Mouse (Mus musculus): ENCODE data around the gene Paqr8.

Gene Paqr8

DNA sequence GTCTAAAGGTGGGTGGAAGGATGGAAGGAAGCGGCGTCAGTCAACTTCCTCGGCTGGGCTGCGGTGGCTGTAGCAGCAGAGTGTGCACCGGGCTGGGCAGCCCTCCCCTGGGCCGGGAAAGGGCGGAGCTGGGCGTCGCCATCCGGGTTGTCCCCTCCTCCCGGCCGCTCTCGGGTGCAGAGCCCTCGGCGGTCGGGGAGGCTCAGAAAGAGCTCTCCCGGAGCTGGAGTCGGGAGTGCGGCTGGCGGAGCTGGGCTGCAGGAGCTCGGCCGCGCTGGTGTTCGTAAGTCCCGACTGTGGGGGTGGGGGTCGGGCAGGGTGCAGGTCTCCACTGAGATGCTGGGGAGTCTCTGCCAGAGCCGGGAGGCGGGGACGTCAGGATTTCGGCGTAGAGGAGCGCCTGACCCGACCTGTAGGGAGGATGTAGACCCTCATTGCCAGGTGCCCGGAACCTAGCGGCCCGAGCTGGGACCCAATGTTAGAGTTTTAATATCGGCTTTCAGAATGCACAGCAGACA, at the start of gene Paqr8:
Gene Paqr8, plus strand, starts transcription at position 203 of the 518 bp plus-strand sequence.
- DNase-seq = peak; percentile 91

DNA sequence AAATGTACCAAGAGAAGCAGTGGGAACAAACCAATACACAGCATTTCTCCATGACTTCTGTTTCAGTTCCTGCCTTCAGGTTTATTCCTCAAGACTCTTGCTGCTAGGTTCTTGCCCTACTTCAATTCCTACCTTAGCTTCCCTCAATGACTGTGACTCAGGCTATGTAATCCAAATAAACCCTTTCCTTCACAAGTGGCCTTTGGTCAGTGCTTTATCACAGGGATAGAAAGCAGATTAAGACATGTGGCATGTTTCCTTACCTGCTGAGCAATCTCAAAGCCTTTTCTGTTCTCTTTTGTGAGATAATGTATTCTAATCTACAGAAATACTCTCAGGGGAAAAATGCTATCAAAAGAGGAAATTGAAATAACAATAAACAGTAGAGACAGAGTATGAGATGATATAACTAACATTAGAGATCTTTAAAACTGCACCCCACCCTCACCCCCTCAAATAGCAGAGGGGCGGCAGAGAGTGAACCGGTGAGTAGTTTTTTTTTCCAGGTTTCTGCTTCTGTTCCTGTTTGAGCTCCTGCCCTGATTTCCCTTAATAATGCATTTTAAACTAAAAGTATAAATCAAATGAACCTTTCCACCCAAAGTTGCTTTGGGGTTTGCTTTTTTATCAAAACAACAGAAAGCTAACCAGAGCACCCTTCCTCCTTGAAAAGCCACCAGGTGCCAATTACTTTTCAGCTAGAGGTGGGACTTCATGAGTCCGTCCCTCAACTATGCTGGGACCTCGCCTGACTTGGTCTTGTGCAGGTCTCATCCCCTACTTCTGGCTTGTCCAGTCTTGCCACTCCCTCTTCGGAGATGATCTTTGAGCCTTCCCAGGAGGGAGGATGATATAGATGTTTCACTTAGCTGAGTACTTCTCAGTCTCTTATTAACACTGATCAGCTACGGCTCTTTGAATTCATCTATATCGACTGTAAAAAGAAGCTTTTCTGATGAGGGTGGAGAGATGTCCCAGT, 33.2 kb upstream of the Paqr8 start:
- DNase-seq = no peak

DNA sequence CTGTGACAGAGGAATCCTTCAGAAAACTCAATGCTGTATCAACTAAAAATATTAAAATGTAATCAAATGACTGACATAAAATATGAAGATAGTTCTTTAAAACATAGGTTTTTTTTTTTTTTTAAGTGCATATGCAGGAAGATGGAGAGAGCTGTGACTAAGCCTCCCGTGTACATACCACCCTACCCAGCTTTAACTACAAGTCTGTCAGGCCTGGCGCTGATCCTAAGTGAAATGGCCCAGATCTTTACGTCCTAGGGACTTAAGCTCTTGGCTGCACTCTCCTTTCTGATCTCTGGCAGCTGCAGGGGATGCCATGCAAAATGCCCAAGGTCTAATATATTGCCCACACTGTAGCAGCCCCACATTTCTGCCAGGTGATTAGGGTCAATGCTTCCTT, 29.6 kb upstream of the Paqr8 start:
- no peak for DNase-seq

DNA sequence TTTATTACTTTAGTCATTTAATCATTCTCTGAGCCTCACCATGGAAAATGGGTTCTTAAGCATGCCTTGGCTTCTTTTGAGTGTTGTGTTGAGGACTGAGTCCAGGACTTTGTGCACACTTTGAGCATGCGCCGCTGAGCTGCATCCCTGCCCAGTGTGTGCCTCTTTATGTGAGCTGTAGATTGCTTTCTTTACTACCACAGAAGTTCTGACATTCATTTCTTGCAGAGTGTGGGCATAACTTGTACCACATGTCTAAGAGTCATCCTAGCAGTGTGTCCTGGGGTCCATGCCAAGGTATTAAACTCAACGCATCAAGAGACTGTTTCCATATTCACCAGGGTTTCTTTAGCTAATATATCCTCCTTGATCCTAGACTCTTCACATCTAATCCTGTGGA, 28.5 kb upstream of the Paqr8 start:
- DNase-seq = no peak

DNA sequence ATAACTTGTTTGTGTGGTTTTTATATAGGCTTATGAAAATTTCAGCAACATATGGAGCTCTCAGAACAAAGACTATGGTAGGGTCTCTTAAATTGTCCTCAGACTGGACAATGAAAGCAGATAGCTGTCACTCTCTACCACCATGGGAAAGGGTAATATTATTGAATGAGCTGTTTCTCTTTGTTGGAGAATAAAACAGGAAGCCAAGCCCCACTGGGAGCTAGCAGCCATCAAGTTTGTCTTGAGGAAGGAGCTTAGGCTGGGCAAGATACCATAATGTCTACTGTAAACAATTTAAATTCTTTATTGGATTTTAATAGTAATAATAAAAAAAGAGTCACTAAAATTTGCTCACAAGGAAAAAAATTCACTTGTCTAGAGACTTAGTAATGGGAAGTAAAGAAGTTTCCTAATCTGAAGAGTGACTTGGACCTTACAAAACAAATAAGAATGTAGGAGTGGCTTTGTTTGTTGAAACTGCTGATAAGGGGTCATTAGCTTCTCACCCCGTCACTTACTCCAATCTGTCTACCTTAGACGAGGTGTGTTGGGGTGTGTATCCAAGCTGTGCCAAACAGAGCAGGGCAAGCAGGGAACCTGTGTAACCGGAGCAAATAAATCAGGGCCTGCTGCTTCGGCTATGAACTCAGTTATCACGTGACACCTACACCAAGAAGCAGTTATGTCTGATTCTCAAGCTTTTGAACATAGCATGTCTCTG, 26.8 kb upstream of the Paqr8 start:
- peak; percentile 71 for DNase-seq

DNA sequence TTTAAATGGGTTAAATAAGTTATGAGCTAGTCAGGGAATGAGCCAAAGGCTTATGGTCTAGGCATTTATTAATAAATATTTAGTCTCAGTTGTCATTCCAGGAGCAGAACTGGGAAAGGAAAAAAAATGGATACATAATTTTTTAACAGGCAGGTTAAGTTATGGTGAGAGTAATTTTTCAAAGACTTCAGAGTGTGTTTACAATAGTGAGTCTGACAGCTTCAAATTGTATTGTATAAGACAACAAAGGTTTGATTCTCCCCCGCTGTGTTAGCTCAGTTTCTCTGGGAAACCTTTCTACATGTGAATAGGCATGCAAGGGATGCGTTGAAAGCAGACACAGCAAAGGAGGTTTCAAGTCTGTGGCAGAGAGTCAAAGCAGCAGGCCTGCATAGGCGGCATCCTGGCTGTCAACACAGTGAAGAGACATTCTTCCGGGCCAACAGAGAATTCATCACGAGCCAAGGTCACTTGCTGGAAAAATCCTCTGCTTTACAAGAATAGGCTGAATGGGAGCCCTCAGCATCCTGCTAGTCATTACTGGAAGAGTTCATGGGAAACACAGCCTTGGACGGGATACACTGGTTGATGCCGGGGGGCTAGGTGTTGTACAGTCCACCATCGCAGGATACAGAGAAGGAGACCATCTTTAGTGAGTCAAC, 23.0 kb upstream of the Paqr8 start:
- DNase-seq = no peak

DNA sequence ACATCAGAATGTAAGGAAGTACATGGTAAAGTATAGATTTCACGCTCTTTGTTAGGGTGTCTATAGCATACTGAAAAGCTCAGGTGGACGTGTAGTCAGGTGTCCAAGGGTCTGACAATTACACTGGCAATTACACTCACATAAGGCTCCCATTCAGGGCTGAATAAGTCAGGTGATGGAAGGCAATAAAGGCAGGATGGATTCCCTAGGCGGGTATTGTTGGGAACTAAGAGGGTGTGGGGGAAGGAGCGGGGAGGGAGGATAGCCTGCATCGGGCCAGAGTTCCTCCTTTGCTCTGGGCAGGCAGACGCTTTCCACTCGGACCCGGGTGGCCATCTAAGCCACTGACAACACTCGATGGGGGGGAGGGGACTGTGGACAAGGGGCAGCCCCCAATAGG, 22.4 kb upstream of the Paqr8 start:
- no peak for DNase-seq

DNA sequence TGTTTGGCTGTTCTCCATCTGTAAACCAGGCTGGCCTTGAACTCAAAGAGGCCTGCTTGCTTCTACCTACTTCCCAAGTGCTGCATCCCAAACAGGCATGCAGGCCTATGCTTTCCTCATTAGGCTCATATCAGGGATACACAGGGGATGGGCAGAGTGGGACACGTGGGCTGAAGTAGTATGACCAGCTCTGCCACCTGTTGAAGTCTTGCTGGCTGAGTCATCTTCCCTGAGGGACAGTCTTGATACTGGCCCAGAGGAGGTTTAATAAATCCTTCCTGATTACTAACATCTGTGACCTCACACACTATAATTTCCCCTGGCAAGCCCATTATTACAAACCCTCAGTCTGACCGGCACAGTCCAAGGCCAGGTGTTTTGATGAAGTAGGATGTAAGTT, 19.5 kb upstream of the Paqr8 start:
- no peak for DNase-seq

DNA sequence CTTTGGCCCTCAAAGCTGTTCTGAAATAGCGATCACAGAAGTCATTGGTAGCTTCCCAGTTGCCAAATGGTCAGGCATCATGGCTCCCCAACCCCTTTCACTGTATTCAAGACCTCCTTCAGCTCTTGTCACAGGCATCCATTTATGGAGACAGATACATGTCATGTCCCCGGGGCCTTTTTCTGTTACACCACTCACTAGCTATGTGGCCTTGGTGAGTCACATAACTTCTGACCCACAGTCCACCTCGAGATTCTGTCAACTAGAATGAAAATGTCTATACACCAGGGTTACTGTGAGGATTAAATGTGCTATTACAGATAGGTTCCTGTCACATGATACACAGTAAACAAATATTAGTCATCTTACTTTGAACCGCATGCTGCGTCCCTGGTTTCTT, 17.9 kb upstream of the Paqr8 start:
- no peak for DNase-seq

DNA sequence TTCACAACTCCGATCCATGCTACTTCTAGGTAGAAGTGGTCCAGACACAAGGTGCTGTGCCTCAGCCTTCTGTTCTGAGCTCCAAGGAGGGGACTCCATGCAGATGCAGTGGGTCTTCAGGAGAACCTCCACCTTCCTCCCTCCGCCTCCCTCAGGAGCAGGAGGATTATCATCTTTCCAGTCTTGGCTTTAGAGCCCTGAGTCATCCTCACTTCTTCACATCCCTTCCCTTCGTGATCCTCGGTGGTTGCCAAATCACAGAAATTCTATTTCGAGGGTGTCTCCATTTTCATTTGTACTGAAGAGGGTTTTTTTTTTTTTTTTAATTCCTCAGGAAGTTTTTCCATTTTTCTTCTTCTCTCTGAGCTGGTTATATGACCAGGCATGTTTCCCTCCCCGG, 16.3 kb upstream of the Paqr8 start:
- DNase-seq = no peak

DNA sequence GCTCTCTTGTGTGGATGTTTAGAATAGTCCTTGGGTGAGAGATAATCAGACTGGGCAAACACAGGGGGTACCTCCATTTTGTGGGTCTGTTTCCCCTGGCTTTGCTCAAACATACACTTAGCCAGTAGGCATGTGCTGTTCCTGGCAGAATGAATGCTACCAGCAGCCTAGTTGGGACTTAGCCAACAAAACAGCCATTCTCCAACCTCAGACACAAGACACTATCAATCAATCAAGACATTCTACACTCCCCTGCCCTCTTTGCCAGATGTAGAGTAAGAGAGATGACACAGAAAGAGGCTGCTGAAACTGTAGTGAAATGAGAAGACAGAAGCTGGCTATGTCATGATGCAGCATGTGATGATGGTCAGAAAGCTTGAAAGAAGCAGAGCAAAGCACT, 13.1 kb upstream of the Paqr8 start:
- DNase-seq = no peak

DNA sequence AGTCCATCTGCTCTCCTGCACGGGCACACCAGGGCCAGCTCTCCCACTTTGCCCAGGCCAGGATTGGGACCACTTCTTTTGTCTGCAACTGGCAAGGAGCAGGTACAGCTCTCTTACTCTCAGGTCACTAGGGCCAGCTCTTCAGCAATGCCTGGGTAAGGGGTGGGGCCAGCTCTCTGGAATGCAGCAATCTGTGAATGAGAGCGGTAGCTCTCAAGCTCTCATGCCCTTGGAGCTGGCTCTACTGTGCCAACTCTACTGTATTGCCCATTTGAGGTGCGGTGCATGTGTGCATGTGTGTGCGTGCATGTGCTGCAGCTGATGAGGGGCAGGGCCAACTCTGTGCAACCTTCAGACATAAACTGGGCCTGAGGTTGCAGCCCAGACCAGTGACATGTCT, 11.0 kb upstream of the Paqr8 start:
- peak; percentile 78 for DNase-seq

DNA sequence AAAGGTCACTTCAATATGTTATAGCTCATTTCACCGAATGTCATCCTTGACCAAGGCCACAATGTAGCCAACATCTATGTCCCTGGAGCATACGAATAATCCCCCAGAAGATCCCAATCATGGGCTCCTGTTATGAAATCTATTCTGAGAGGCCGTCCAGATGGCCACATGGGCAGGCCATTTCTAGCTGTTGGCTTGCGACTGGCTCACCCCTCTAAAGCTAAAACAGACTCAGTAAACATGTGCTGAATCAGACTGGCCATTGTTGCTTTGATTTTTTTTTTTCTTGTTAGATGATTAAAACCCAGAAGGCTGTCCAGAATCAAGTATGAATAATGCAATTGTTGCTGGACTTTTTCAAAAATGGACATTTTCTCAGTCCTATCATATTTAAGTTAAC, 7.3 kb upstream of the Paqr8 start:
- DNase-seq = no peak

DNA sequence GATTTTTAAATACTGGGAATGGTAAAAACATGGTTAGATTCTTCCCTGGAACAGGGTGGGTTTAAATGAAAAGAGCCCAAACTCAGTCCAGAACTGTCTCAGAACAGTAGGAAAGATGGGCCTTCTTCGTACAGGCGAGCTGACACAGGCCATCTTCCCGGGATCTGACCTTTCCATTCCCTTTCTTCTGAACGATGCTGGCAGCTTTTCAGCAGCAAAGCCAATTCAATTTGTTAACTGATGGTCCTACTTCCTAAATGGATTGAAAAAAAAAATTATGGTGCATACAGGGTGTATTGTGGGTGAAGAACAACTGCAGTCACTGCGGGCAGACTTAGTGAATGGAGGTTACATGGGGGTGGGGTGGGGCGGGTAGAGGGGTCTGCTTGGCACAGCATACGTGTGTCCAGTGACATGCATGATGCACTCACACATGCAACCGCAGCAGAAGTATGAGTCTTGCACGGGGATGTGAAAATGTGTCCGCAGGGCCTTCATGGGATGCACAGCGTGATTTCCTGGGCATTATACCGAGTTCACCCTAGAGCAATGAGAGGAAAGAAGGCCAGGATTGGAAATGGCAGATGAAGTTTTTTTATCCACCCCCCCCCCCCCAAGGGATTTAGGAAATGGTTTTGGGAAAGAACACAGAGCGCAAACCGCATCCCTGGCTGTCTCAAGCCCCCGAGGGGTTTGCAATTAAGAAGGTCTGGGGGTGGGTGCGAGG, 566 bp upstream of the Paqr8 start:
- no peak for DNase-seq

DNA sequence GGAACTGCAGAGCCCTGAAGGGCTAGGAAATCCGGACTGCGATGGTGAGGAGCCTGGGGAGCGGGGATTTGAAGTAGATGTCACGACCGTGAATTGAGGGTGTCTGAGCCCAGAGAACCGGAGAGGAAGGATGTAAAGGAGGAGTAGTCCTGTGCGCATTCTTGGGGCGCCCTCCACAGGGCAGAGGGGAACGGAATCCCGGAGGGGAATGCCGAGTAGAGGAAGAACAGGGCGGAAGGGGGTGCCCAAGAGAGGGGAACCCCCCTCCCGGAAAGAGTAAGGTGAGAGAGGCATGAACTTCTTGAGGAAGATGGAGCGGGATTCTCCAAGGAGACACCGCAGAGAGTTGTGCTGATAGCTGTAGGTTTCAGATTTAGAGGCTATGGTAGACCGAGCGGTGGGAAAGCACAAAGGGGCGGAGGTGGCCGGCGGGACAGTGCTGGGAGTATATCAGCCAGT, 564 bp downstream of the Paqr8 start:
- peak; percentile 85 for DNase-seq

DNA sequence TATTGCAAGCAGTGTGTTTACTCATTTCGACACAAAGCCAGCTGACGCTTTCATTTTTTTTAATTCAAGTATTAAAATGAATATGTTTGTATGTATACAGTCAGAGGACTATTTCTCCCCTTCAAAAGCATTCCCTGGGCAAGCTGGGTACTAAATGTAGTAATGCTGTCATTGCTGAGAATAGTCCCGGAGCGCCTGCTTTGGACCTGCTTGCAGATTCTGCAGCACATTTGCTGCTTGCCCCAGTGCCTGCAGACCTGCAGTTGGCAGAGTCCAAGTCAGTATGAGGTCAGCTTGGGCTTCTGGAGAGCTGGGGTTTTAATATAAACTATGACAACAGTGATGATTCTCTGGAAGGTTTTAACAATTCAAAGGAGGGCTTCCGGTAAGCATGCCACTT, 2.7 kb downstream of the Paqr8 start:
- DNase-seq = no peak

DNA sequence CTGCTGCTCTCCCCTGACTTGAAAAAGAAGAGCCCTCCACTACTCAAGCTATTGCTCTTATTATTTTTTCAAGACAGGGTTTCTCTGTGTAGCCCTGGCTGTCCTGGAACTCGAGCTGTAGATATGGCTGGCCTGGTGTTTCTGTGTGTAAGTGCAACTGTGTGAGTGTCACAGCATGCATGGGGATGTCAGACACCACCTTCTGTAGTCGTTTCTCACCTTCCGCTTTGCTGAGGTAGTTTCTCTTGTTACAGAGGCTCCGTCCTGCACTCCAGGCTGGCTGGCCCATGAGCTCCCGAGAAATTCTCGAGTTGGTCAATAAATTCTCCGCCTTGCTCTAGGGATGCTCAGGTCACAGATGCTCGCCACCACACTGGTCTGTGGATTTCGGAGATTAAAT, 8.0 kb downstream of the Paqr8 start:
- DNase-seq = no peak

DNA sequence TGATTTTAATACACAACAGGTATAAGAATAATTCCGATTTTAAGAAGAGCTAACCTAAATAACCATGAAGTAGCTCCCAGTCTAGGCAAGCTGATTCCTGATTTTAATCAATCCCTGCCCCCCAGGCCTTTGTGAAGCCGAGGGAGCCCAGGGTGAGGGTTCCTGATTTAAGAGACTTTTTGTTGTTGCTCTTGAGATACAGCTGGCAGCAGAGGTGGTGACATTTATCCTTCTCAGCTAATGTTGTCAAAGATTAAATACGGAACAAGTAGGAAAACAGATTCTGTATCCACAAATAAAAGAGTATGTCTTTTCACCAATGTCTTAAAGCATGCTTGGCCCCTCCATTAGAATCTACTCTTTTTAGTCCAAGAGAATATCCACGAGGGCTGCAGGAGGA, 9.9 kb downstream of the Paqr8 start:
- DNase-seq = no peak

DNA sequence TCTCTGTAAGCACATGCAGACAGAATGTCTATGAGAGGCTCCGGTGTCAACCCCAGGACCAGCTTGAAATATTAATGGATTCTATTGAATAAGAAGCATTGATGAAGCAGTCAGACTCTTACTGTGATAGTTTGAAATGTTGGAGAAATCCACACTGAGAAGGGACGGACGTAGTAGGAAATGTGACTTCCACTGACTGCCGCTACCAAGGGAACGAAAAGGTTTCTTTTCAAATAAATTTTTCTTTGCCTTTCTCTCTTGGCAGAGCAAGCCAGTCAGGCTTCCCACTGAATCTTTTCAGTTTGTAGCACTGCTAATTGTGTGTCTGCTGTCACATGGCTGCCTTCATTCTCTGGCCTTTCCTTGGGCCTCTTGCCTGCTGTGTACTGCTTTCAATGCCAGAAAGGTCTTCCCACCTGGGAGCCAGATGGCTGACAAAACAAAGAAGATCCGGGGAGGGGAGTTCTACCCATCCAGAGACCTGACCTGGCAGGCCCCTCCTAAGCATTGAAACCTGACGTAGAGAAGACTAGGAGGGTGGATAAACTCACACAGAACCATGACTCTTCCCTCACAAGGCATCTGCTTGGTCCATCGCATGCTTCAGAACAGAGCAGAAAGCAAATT, 15.2 kb downstream of the Paqr8 start:
- no peak for DNase-seq

DNA sequence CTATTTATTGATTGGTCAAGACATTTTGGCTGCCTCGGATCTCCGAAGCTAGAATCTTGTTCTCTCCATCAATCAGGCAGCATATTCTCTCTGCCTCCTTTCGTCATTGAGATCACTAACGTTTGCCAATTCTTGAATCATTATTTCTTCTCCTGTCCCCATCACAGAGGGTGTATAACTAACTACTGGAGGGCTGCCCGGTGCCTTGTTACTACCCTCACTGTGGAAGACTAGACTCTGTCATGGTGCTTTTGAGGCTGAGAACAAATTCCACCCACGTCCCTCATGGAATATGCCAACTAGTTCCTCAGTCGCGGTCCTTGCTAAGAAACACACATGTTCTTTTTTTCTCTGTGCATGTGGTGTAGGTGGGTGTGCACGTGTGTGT, 15.7 kb downstream of the Paqr8 start:
- DNase-seq = no peak

DNA sequence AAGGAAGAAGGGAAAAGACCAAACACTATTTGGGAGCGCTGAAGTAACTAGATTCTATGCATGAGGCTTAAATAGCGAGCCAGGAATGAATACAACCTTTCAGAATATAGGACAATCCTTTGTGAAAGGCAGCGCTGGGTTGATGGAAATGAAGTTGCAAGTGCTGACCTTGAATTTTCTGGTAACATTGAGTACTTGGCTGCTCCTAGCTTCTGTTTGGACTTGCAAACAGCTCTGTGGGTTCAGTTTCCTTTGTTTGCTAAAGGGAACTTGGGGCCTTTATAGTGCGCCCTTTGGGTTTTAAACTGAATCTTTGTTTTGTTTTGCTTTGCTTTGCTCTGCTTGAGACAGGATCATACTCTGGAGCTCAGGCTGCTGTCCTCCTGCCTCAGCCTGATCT, 18.1 kb downstream of the Paqr8 start:
- DNase-seq = no peak

DNA sequence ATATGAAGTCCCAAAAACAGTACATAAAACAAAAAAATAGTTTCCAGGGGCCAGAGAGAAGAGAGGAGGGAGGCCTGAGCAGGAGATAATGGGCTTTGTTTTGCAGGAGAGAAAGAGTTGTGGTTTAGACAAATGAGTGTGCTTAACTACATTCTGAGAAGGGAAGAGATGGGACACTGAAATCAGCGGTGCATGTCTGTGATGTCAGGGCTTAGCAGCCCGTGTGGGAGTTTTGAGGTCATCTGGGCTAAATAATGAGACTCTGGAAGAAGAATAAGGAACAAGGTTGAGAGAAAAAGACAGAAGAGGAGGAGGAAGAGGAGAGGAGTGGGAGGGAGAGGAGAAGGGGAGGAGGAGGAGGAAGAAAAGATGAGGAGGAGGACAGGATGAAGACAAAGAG, 21.7 kb downstream of the Paqr8 start:
- DNase-seq = no peak
